Mouse (Mus musculus): ENCODE results near the gene Chaf1a. TPM values are rescaled to one million over a fixed set of nuclear protein-coding genes. Genes with fewer than 3 reads are reported as not detected.
"Not testable (repeated sequence)": the region's sequence is repeated elsewhere in the genome, so short reads cannot be mapped to it uniquely, and the experiment has no call there.

The Chaf1a gene
- polyA plus RNA-seq, 1 experiment from 2014 or later: 6.9 TPM

GRCm38 (mm10) chr17:56057381-56058120 is 17.3 kb downstream of the Chaf1a start:
- Histone ChIP-seq H3K27me3 (no peaks in the 10 kb centered on the region), H3K9me3 (no peaks in the 10 kb centered on the region), H3K9ac (no peak overlapping the region), H3K4me3 (no peak overlapping the region), H3K4me1 (replicated peaks) (no peaks in the 10 kb centered on the region), H3K27ac (peak overlapping the region; percentile 55; the same call in 1 of the 2 replicates), H3K4me2 (no peak overlapping the region), H3K36me3 (peaks cover 45% of the 10 kb centered on the region)
- no peak for ATAC-seq (ENCODE audit: low FRiP score)
- 82% methylated on average over 11 of the region's 11 CpGs for WGBS

GRCm38 (mm10) chr17:56062081-56062480 is 21.8 kb downstream of the Chaf1a start:
- Histone ChIP-seq H3K4me3 (no peak overlapping the region), H3K9ac (no peak overlapping the region), H3K4me1 (replicated peaks) (no peaks in the 10 kb centered on the region), H3K36me3 (peaks cover 86% of the 10 kb centered on the region), H3K27me3 (no peaks in the 10 kb centered on the region), H3K9me3 (no peaks in the 10 kb centered on the region), H3K4me2 (no peak overlapping the region), H3K27ac (no peak overlapping the region)
- ATAC-seq (ENCODE audit: low FRiP score): no peak
- 94% methylated on average over 7 of the region's 7 CpGs for WGBS

GRCm38 (mm10) chr17:56065715-56066114 is 25.5 kb downstream of the Chaf1a start:
- not testable (repeated sequence) for H3K9me3 ChIP-seq; ATAC-seq (ENCODE audit: low FRiP score); H3K27ac ChIP-seq; H3K4me3 ChIP-seq; H3K9ac ChIP-seq; H3K4me1 ChIP-seq (replicated peaks); H3K27me3 ChIP-seq; H3K4me2 ChIP-seq
- WGBS: 88% methylated on average over 6 of the region's 6 CpGs
- H3K36me3 ChIP-seq: peaks cover 95% of the 10 kb centered on the region

GRCm38 (mm10) chr17:56066451-56066850 is 26.2 kb downstream of the Chaf1a start:
- Histone ChIP-seq H3K4me3 (no peak overlapping the region), H3K27ac (no peak overlapping the region), H3K27me3 (no peaks in the 10 kb centered on the region), H3K9ac (no peak overlapping the region), H3K36me3 (peaks cover 96% of the 10 kb centered on the region), H3K4me2 (no peak overlapping the region), H3K4me1 (replicated peaks) (no peaks in the 10 kb centered on the region), H3K9me3 (no peaks in the 10 kb centered on the region)
- ATAC-seq (ENCODE audit: low FRiP score): no peak

- Histone ChIP-seq H3K9ac (no peak overlapping the region), H3K4me2 (no peak overlapping the region), H3K27ac (no peak overlapping the region), H3K4me1 (replicated peaks) (peaks cover 7% of the 10 kb centered on the region), H3K9me3 (no peaks in the 10 kb centered on the region), H3K4me3 (no peak overlapping the region), H3K36me3 (peaks cover 88% of the 10 kb centered on the region), H3K27me3 (no peaks in the 10 kb centered on the region)
- WGBS: 96% methylated on average over 14 of the region's 14 CpGs
- ATAC-seq (ENCODE audit: low FRiP score): no peak
These were observed 28.8 kb downstream of the Chaf1a start for GRCm38 (mm10) chr17:56069066-56069465.

- no peak for ATAC-seq (ENCODE audit: low FRiP score)
- Histone ChIP-seq H3K9ac (no peak overlapping the region), H3K4me3 (no peak overlapping the region), H3K4me1 (replicated peaks) (peaks cover 20% of the 10 kb centered on the region), H3K9me3 (no peaks in the 10 kb centered on the region), H3K4me2 (no peak overlapping the region), H3K27ac (no peak overlapping the region), H3K27me3 (no peaks in the 10 kb centered on the region), H3K36me3 (peaks cover 70% of the 10 kb centered on the region)
These were observed 30.9 kb downstream of the Chaf1a start for GRCm38 (mm10) chr17:56071126-56071525.

GRCm38 (mm10) chr17:56072243-56072642 is 32.0 kb downstream of the Chaf1a start:
- no peak overlapping the region for H3K4me2 ChIP-seq
- H3K9ac ChIP-seq: no peak overlapping the region
- peaks cover 58% of the 10 kb centered on the region for H3K36me3 ChIP-seq
- H3K27ac ChIP-seq: no peak overlapping the region
- H3K9me3 ChIP-seq: no peaks in the 10 kb centered on the region
- no peak overlapping the region for H3K4me3 ChIP-seq
- H3K4me1 ChIP-seq (replicated peaks): peaks cover 20% of the 10 kb centered on the region
- 95% methylated on average over 5 of the region's 5 CpGs for WGBS
- no peak for ATAC-seq (ENCODE audit: low FRiP score)
- no peaks in the 10 kb centered on the region for H3K27me3 ChIP-seq

- WGBS: 10% methylated on average over 22 of the region's 22 CpGs
- H3K4me1 ChIP-seq (replicated peaks): peaks cover 20% of the 10 kb centered on the region
- peak overlapping the region; percentile 80 for H3K4me3 ChIP-seq
- H3K4me2 ChIP-seq: peak overlapping the region; percentile 72
- H3K36me3 ChIP-seq: peaks cover 38% of the 10 kb centered on the region
- peak overlapping the region; percentile 94 for H3K27ac ChIP-seq
- no peaks in the 10 kb centered on the region for H3K9me3 ChIP-seq
- H3K9ac ChIP-seq: peak overlapping the region; percentile 85
- ATAC-seq (ENCODE audit: low FRiP score): peak; percentile 13
- H3K27me3 ChIP-seq: no peaks in the 10 kb centered on the region
These were observed 34.0 kb downstream of the Chaf1a start for GRCm38 (mm10) chr17:56074097-56074826.

- ATAC-seq (ENCODE audit: low FRiP score): peak; percentile 55
- peak within 1 kb of the TSS; percentile 94 for H3K27ac ChIP-seq
- WGBS: under 1% methylated on average over 35 of the region's 35 CpGs
- H3K9me3 ChIP-seq: no peaks in the 10 kb centered on the region
- no peaks in the 10 kb centered on the region for H3K27me3 ChIP-seq
- H3K9ac ChIP-seq: peak within 1 kb of the TSS; percentile 85
- peaks cover 20% of the 10 kb centered on the region for H3K4me1 ChIP-seq (replicated peaks)
- H3K4me3 ChIP-seq: peak within 1 kb of the TSS; percentile 80
- H3K4me2 ChIP-seq: peak within 1 kb of the TSS; percentile 72
- H3K36me3 ChIP-seq: peaks cover 33% of the 10 kb centered on the region
These were observed 34.6 kb downstream of the Chaf1a start, which contains the start of gene Ubxn6 for GRCm38 (mm10) chr17:56074827-56075208. Gene Ubxn6 (minus strand): TSS chr17:56075028.

- ATAC-seq (ENCODE audit: low FRiP score): no peak
- H3K27me3 ChIP-seq: no peaks in the 10 kb centered on the region
- H3K4me1 ChIP-seq (replicated peaks): peaks cover 47% of the 10 kb centered on the region
- H3K27ac ChIP-seq: no peak overlapping the region
- H3K36me3 ChIP-seq: peaks cover 12% of the 10 kb centered on the region
- 90% methylated on average over 5 of the region's 5 CpGs for WGBS
- no peaks in the 10 kb centered on the region for H3K9me3 ChIP-seq
- no peak overlapping the region for H3K4me3 ChIP-seq
- H3K9ac ChIP-seq: no peak overlapping the region
- no peak overlapping the region for H3K4me2 ChIP-seq
These were observed 37.3 kb downstream of the Chaf1a start for GRCm38 (mm10) chr17:56077523-56077922.

GRCm38 (mm10) chr17:56078361-56078760 is 38.1 kb downstream of the Chaf1a start:
- H3K9ac ChIP-seq; ATAC-seq (ENCODE audit: low FRiP score); H3K9me3 ChIP-seq; H3K27me3 ChIP-seq; H3K27ac ChIP-seq: not testable (repeated sequence)
- peak overlapping the region; percentile 39 for H3K4me2 ChIP-seq
- H3K4me1 ChIP-seq (replicated peaks): peaks cover 49% of the 10 kb centered on the region
- peak overlapping the region; percentile 91 for H3K4me3 ChIP-seq
- 69% methylated on average over 9 of the region's 9 CpGs for WGBS
- H3K36me3 ChIP-seq: peaks cover 15% of the 10 kb centered on the region; the same call in 1 of the 2 replicates

- no peaks in the 10 kb centered on the region for H3K9me3 ChIP-seq
- H3K4me3 ChIP-seq: peak within 1 kb of the TSS; percentile 91
- peak; percentile 93 for ATAC-seq (ENCODE audit: low FRiP score)
- peaks cover 21% of the 10 kb centered on the region for H3K36me3 ChIP-seq
- H3K27me3 ChIP-seq: no peaks in the 10 kb centered on the region
- H3K9ac ChIP-seq: peak within 1 kb of the TSS; percentile 91
- peak within 1 kb of the TSS; percentile 74 for H3K27ac ChIP-seq
- under 1% methylated on average over 61 of the region's 61 CpGs for WGBS
- H3K4me1 ChIP-seq (replicated peaks): peaks cover 43% of the 10 kb centered on the region
- H3K4me2 ChIP-seq: peak within 1 kb of the TSS; percentile 99
These were observed 38.9 kb downstream of the Chaf1a start, which contains the start of gene Hdgfl2 for GRCm38 (mm10) chr17:56078880-56079795. Gene Hdgfl2 (plus strand): TSS chr17:56079634.
